Mouse (Mus musculus): Measurements from ENCODE around the gene Pdzd8.
A peak's percentile ranks its signal among the peaks of the same experiment; 100 is the strongest.

Pdzd8 gene

GRCm38 (mm10) chr19:59352760-59353159 lies 7.2 kb upstream of the Pdzd8 start:
- DNase-seq = no peak

GRCm38 (mm10) chr19:59351151-59351889 lies 5.7 kb upstream of the Pdzd8 start:
- DNase-seq = no peak

DNA sequence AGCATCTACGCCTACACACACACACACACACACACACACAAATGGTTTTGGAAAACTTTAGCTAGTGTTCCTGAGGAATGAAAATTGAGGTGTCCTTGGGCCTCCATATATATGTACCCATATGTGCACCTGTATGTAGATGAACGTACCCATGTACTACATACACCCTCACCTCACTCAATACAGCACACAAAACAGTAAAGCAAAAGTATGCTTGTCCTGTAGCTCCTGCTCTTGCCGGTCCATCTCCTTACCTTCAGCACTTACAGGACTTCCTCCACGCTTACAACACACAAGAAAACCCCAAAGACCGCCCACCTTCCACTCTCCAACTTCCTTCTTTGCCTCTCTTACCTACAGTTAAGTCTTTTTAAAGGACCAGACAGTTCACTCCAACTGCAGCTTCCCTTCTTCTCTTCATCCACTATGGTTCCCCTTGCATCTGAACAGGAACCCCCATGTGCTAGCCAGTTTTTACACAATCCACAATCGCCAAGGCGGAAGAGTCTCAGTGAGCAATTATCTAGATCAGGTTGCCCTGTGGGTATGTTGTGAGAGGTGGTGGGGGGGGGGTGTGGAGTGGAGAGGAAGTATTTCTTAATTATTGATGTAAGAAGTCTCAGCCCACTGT lies 4.8 kb upstream of the Pdzd8 start:
- DNase-seq = no peak

DNA sequence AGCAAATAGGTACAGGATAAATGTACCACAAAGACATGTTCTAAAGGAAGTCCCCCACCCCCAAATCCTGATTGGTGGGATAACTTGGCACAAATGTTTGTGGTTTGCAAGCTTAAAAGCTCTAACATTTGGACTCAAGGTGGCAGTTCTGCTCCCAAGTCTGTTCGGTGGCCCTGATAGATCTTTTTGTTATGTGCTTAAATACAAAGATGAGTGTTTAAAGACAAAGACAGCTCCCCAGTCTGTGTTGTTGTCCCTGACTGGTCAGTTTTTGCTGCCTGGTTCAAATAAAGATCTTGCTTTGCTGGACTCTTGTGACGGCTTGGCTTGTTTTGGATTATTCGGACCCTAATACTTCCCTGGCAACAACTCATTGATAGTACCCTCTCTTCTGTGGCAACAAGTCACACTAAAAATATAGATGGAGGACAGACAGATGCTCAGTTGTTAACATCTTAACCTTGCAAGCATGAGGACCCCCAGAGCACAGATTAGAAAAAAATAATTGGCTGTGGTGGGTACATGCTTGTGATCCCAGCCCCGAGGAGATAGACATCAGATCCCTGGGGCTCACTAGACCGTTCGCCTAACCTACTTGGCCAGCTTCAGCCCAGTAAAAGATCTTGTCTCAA lies 3.9 kb upstream of the Pdzd8 start:
- DNase-seq = no peak

DNA sequence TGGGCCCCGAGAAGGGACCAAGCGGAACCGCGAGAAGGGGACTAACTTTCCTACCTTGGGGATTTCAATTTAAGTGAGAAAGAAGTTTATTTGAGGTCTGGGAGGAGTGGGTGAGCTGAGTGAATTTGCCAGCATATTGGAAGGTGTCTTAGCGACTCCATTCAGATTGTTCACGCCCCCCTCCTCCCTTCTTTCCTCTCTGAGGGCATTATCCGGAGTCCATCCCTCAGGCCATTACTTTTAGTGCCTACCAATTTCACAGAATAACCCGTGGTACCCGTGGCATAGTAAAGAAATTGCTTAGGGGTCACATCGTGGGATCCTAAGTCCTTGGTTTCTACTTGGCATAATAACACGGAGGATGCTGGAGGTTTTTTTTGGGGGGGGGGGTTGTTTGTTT lies 745 bp upstream of the Pdzd8 start:
- DNase-seq = no peak

GRCm38 (mm10) chr19:59345081-59345657 lies 411 bp downstream of the Pdzd8 start:
- peak; percentile 34 for DNase-seq

- peak; percentile 13 for DNase-seq
These were observed 1.3 kb downstream of the Pdzd8 start for GRCm38 (mm10) chr19:59344304-59344711.

GRCm38 (mm10) chr19:59342964-59343363 lies 2.6 kb downstream of the Pdzd8 start:
- DNase-seq = no peak

GRCm38 (mm10) chr19:59339908-59340307 lies 5.7 kb downstream of the Pdzd8 start:
- DNase-seq = no peak

- no peak for DNase-seq
These were observed 7.5 kb downstream of the Pdzd8 start for GRCm38 (mm10) chr19:59337872-59338681.

DNA sequence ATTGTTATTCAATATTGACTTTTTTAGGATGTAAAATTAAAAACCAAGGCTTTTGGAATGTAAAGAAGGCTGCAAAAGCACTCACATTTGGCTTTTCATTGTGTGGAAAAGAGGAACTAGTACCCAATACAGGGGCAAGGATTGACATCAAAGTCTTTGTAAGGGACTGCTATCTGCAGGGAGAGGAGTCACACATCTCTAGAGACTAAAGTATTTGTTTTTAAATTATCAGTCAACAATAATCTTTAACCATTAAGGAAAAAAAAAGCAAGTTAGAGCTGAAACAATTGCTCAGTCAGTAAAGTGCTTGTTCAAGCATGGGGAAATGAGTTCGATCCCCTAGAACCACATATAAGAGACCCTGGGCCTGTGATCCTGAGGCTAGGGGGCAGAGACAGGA lies 8.9 kb downstream of the Pdzd8 start:
- no peak for DNase-seq

GRCm38 (mm10) chr19:59330816-59331225 lies 14.8 kb downstream of the Pdzd8 start:
- DNase-seq = no peak

DNA sequence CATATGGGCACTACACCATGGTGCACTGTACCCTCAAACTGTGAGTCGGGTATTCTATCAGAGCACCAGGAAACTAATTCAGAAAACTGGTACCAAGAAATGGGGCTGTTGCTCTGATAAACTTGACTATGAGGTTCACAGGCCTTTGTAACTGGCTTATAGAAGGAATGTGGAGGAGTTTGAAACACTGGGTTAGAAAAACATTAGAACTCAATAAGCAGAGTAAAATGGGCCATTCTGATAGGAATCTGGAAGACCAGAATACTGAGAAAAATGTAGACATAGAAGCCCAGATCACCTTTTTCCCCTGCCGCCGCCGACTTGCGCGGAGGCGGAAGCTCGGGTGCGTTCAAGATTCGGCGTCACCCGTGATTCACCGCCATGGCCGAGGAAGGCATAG lies 23.6 kb downstream of the Pdzd8 start, which contains the start of gene Rps12-ps3:
TSS of gene Rps12-ps3 (plus strand) at position 301 of the 400 bp plus-strand sequence.
- no peak for DNase-seq

DNA sequence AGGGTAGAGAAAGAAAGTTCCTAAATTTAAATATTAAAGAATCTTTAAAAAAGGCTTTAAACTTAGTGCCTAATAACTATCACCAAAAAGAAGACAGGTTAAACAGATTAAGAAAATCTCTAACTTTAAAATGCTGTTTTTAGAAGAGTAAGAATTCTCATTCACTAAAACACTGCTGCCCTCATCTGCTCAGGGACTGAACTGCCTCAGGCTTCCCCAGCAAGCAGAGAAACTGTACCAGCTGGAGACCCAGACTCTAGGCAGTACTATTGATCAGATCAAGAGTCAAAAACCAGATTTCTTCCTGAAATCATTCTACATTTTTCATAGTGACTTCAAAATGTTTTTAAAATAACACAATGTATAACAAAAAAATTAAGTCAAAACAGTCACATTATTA lies 29.0 kb downstream of the Pdzd8 start:
- DNase-seq = peak; percentile 17

GRCm38 (mm10) chr19:59315308-59315707 lies 30.3 kb downstream of the Pdzd8 start:
- DNase-seq = no peak

DNA sequence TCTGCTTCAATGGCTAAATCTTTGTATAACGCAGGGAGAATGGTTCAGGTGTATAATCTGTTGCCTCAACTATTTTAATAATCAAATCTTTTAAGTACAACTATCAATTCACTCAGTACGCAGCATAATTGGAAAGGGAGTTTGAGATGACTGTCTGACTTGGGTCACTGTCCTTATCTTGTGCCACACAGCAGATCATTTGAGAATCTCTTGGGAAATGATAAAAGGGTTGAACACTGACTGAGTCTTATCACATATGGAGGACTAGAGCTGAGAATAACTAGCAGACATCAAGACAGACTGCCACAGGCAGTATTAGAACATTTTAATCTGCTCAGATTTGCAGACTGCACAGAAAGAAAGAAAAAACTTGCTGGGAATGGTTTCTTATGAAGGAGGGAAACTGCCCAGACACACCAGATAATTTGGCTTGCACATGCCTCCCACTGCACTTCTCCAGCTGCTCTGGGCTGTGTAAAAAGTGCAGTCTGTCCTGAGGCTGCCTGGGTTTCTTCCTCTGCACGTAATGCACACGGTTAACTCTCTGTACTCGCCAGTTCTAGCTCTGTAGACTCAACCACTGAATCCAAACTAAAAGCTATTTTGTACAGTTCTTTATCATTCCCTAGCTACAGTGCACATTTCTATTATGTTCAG lies 53.3 kb downstream of the Pdzd8 start:
- peak; percentile 48 for DNase-seq

DNA sequence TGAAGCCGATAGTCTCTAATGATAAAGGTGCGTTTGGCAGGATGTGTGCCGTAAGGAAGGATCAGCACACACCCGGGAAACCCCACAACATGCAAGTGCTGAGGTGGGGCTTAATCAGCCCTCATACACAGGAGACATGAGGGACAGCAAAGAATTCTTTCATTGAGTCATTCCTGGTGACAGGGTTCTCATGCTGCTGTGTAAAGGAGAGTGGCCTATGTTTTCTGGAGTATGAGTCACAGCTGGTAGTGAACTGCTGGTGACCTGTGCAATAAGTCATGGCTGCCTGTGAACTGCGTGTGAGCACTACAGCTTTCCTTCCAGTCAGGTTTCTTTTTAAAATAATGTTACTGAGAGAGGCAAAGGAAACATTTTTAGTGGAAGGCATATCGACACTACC lies 55.8 kb downstream of the Pdzd8 start:
- DNase-seq = no peak

DNA sequence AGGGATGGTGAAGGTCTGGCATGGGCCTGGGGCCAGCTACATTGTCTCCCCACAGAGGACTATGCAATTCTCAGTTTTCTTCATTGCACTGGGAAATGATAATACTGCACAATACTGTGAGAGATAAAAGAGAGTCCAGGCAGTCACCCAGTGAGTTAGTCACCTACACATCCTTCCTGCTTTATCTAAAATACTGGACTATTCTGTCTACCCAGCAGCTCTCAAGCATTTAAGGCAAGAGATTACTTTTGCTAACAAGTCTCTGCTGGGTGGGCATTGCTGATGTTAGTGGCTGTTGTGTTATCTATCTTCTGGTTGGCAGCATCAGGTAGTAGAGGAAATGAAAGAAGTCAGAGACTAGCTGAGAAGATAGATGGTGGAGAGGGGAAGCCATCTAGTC lies 56.5 kb downstream of the Pdzd8 start:
- DNase-seq = no peak

DNA sequence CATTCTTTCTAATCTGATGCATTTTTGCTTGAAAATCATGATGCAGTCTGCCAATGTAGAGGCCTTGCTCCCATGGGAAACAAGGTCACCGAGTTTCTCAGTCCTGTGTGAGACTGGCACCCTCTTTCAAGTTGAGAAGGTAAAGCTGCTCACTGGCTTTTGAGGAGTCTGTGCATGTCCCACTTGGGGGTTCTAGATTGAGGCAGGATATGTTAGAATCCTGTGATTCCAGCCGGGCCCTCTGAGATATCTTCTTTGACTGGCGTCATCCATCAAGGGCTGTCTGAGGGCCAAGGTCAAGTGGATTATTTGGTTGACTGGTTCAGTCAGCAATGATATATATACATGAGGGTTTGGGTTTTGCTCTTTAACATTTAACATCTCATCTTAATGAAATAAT lies 63.6 kb downstream of the Pdzd8 start:
- DNase-seq = no peak

DNA sequence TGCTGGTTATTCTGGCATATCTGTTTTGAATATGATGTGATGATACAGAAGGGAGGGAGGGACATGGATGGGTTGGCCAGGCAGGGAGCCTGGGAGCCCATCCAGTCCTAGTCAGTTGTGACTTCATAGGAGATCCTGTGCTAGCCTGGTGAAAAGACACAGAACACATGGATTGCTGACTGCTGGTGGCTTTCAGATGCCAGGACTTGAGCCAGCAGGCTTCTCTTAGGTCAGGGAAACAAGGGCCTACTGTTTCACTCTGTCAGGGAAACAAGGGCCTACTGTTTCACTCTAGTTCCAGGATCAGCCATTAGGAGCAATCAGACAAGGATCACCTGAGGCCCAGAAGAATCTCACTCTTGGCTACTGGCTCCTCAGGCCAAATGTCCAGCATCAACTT lies 64.7 kb downstream of the Pdzd8 start:
- peak; percentile 28 for DNase-seq

DNA sequence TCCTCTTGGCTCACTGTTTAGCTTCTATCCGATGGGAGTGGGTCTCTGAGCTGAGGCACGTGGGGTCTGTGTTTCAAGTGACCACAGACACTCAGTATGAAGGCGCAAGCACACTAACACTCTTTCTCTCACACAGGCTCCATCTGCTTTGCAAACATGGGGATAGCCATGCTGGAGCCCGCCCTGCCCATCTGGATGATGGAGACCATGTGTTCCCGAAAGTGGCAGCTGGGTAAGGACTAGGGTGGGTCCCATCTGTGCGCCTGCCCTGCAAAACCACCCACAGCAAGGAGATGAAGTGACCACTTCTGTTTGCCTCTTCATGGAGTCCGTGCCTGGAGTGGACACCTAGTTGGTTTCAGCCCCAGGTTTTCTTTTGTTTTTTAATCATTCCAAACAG lies 69.2 kb downstream of the Pdzd8 start:
- no peak for DNase-seq

DNA sequence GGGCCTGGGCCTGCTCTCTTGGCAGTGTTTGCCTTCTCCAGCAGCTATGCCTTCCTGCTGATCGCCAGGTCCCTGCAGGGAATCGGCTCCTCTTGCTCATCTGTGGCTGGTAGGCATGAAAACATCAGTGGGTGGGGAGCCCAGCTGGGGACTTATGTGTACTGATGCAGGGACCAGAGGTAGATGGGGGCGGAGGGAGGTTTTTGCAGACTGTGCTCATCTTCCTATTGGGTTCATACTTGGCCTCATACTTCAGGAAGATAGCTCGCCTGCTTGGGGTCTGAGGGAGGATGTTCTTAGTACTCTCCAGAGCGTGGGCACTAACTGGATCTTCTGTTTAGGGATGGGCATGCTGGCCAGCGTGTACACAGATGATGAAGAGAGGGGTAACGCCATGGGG lies 72.4 kb downstream of the Pdzd8 start:
- no peak for DNase-seq
